Mouse (Mus musculus): ENCODE measurements around the gene Nlrp4e. TPM values are rescaled to one million over a fixed set of nuclear protein-coding genes. Genes with fewer than 3 reads are reported as not detected.

The Nlrp4e gene
- not detected in 2 replicates for polyA plus RNA-seq (2012; ENCODE audit: low replicate concordance)

GRCm38 (mm10) chr7:23300892-23301291 lies at the start of gene Nlrp4e:
TSS of gene Nlrp4e (plus strand) at chr7:23301192.

GRCm38 (mm10) chr7:23251582-23251981 lies 49.4 kb upstream of the Nlrp4e start, which contains the start of gene Vmn1r166:
TSS of gene Vmn1r166 (minus strand) at chr7:23251682.

GRCm38 (mm10) chr7:23278800-23279199 lies 22.2 kb upstream of the Nlrp4e start, which contains the start of gene Gm6902:
TSS of gene Gm6902 (minus strand) at chr7:23278900.

GRCm38 (mm10) chr7:23385589-23385988 lies 84.6 kb downstream of the Nlrp4e start, which contains the start of gene Nlrp5:
TSS of gene Nlrp5 (plus strand) at chr7:23385889.

Other genes starting within 250 kb of the Nlrp4e start
- not detected in 2 replicates for gene Vmn1r163, start 245.7 kb upstream of the Nlrp4e start, polyA plus RNA-seq (2012; ENCODE audit: low replicate concordance)
- not detected in 2 replicates for gene Gm8720, start 233.7 kb upstream of the Nlrp4e start, polyA plus RNA-seq (2012; ENCODE audit: low replicate concordance)
- not detected in 2 replicates for gene Gm10662, start 156.7 kb upstream of the Nlrp4e start, polyA plus RNA-seq (2012; ENCODE audit: low replicate concordance)
- gene Vmn1r165, start 83.9 kb upstream of the Nlrp4e start, polyA plus RNA-seq (2012; ENCODE audit: low replicate concordance), result not detected in 2 replicates
- not detected in 2 replicates for gene Vmn1r166, start 49.5 kb upstream of the Nlrp4e start, polyA plus RNA-seq (2012; ENCODE audit: low replicate concordance)
- gene Gm6902, start 22.3 kb upstream of the Nlrp4e start, polyA plus RNA-seq (2012; ENCODE audit: low replicate concordance), result not detected in 2 replicates
- gene Nlrp5, start 84.7 kb downstream of the Nlrp4e start, polyA plus RNA-seq (2012; ENCODE audit: low replicate concordance), result not detected in 2 replicates
- not detected in 2 replicates for gene Vmn1r167, start 206.0 kb downstream of the Nlrp4e start, polyA plus RNA-seq (2012; ENCODE audit: low replicate concordance)
- not detected in 2 replicates for gene Vmn1r168, start 238.5 kb downstream of the Nlrp4e start, polyA plus RNA-seq (2012; ENCODE audit: low replicate concordance)

All from leukemia stem cell, adult 10-12 weeks (primary cell).